19 mouse cellular contexts compared by ENCODE assay signal in genomic region chr15:87958866-87959265, GRCm38 (mm10).
DNase-seq lines count a peak whose midpoint lies in the region; ATAC-seq and TF ChIP-seq lines count a peak whose summit lies in the region.
"Had no signal": no experiment of that assay in that cellular context is flagged by ENCODE, and none has a peak within 500 bp of the region (broad histone marks: within the 10 kb centered on the region; RNA-seq: fewer than 3 reads in every experiment).

No protein-coding gene starts in this region.

- intact Hi-C loops in heart, adult 2 months (cut with DNase I) = no loop called here

- 50% methylated on average over 1 of the region's 1 CpGs for WGBS in heart, adult 2 months
- WGBS in midbrain, embryonic 11.5 days = 81% methylated on average over 1 of the region's 1 CpGs
- WGBS in midbrain, embryonic 15.5 days = 71% methylated on average over 1 of the region's 1 CpGs

- no peak overlapping the region for H3K27ac ChIP-seq in heart, adult 2 months
- no peak overlapping the region for H3K27ac ChIP-seq in midbrain, embryonic 11.5 days (ENCODE audit: low read depth, low read length)
- no peak overlapping the region for H3K27ac ChIP-seq in midbrain, embryonic 15.5 days

- no peaks in the 10 kb centered on the region for H3K4me1 ChIP-seq in heart, adult 2 months (ENCODE audit: control insufficient read depth, insufficient read depth, low read length)
- H3K4me1 ChIP-seq in midbrain, embryonic 11.5 days (ENCODE audit: control insufficient read depth, insufficient read depth, low read length) = no peaks in the 10 kb centered on the region
- no peaks in the 10 kb centered on the region; the same call in 1 of the 2 replicates for H3K4me1 ChIP-seq in midbrain, embryonic 15.5 days

- ATAC-seq in midbrain, embryonic 11.5 days (ENCODE audit: low FRiP score) = no peak
- ATAC-seq in midbrain, embryonic 15.5 days (replicated peaks) = no peak
- ATAC-seq: activated CD4-positive, CD25-positive, alpha-beta regulatory T cell, adult 4 months; CD4-positive, CD25-positive, alpha-beta regulatory T cell, adult 4 months; Patski had no signal

- DNase-seq in heart, adult 11 months = peak; percentile 80
- no peak for DNase-seq in heart, adult 2 months
- peak; percentile 80 for DNase-seq in midbrain, embryonic 11.5 days (ENCODE audit: low spot score, missing footprints)
- DNase-seq: adrenal gland, adult 2 months; adrenal gland, adult 8-10 months; adrenal gland, postnatal 10 days; adrenal gland, postnatal 14 days; adrenal gland, postnatal 25 days; adrenal gland, postnatal 36 days; B cell, adult 2 months; cerebellum, adult 11 months; cerebellum, adult 11-12 months; cerebellum, adult 18-20 months had no signal

- TF ChIP-seq CTCF in heart, adult 2 months (IDR thresholded peaks at IDR 0.05) = no peak

- TF ChIP-seq POLR2A in heart, adult 2 months (IDR thresholded peaks at IDR 0.05; ENCODE audit: insufficient read depth, low read depth, low read length) = no peak

- H3K9me3 ChIP-seq in midbrain, embryonic 11.5 days (ENCODE audit: control insufficient read depth, low read length) = no peaks in the 10 kb centered on the region
- H3K9me3 ChIP-seq in midbrain, embryonic 15.5 days = no peaks in the 10 kb centered on the region

- TF ChIP-seq EP300 in heart, adult 2 months (IDR thresholded peaks at IDR 0.05; ENCODE audit: insufficient read depth, low read depth, low read length) = no peak

- H3K4me2 ChIP-seq in midbrain, embryonic 11.5 days = no peak overlapping the region
- no peak overlapping the region for H3K4me2 ChIP-seq in midbrain, embryonic 15.5 days

- H3K36me3 ChIP-seq in heart, adult 2 months (ENCODE audit: control insufficient read depth, insufficient read depth, low read length) = no peaks in the 10 kb centered on the region
- no peaks in the 10 kb centered on the region for H3K36me3 ChIP-seq in midbrain, embryonic 11.5 days (ENCODE audit: control insufficient read depth, insufficient read depth, low read length)
- no peaks in the 10 kb centered on the region for H3K36me3 ChIP-seq in midbrain, embryonic 15.5 days (replicated peaks)
- H3K36me3 ChIP-seq: G1E had no signal

- no peaks in the 10 kb centered on the region for H3K27me3 ChIP-seq in heart, adult 2 months (ENCODE audit: control insufficient read depth, insufficient read depth, low read length)
- H3K27me3 ChIP-seq in midbrain, embryonic 11.5 days (ENCODE audit: control insufficient read depth, insufficient read depth, low read length) = no peaks in the 10 kb centered on the region
- no peaks in the 10 kb centered on the region for H3K27me3 ChIP-seq in midbrain, embryonic 15.5 days (replicated peaks)
- H3K27me3 ChIP-seq: CH12.LX had no signal

- H3K9ac ChIP-seq in heart, adult 2 months (ENCODE audit: low read depth, low read length) = no peak overlapping the region
- H3K9ac ChIP-seq in midbrain, embryonic 11.5 days (ENCODE audit: low read length) = no peak overlapping the region
- H3K9ac ChIP-seq in midbrain, embryonic 15.5 days = no peak overlapping the region

- H3K4me3 ChIP-seq in heart, adult 2 months = no peak overlapping the region
- no peak overlapping the region for H3K4me3 ChIP-seq in midbrain, embryonic 11.5 days (ENCODE audit: low read depth, low read length)
- no peak overlapping the region for H3K4me3 ChIP-seq in midbrain, embryonic 15.5 days

- H3K79me2 ChIP-seq in heart, adult 2 months (replicated peaks; ENCODE audit: control insufficient read depth, insufficient read depth, low read length) = no peaks in the 10 kb centered on the region

Comparison
In these comparisons a context has a peak if more than half of its experiments do, and no peak if none do; other contexts are left out.
1. DNase-seq: peak in heart, adult 11 months (single experiment) and midbrain, embryonic 11.5 days (single experiment); none in heart, adult 2 months (0 of 2).